Mouse (Mus musculus) neural tube, embryonic 14.5 days (tissue): ENCODE measurements at regions not wholly inside any gene's neighbourhood (a gene's known extent, or its start where the extent isn't known, plus 50 kb on each side); places are given as distances from the start of the nearest gene placed in this dataset.

ENCODE experiments used
- ATAC-seq: fragments of 200-750 bp; cut with Nextera tagmentation; 2 replicates; pipeline ENCODE4 v1.8.0; 2017; ENCODE audit warnings: low read depth, mild to moderate bottlenecking, moderate TSS enrichment, moderate library complexity
- H3K27ac ChIP-seq: fragments of 300-500 bp; sonication (generic); 2 replicates; pipeline ENCODE4 v1.5.1; 2014; ENCODE audit warnings: low read depth, mild to moderate bottlenecking, control low read depth, low read length, moderate library complexity, mixed read lengths
- H3K27me3 ChIP-seq: fragments of 300-500 bp; sonication (generic); 2 replicates; pipeline ENCODE4 v1.6.1; 2014; ENCODE audit warnings: low read length; ENCODE audit not compliant: control insufficient read depth, insufficient read depth
- H3K36me3 ChIP-seq: fragments of 300-500 bp; sonication (generic); 2 replicates; pipeline ENCODE4 v1.6.1; 2014; ENCODE audit warnings: low read length, mixed read lengths; ENCODE audit not compliant: control insufficient read depth, insufficient read depth
- H3K4me1 ChIP-seq: fragments of 300-500 bp; sonication (generic); 2 replicates; pipeline ENCODE4 v1.6.1; 2014; ENCODE audit warnings: low read length; ENCODE audit not compliant: control insufficient read depth, insufficient read depth
- H3K4me2 ChIP-seq: fragments of 300-500 bp; sonication (generic); 2 replicates; pipeline ENCODE4 v1.6.1; 2014; ENCODE audit warnings: mild to moderate bottlenecking, low read depth, low read length, control low read depth
- H3K4me3 ChIP-seq: fragments of 300-500 bp; sonication (generic); 2 replicates; pipeline ENCODE4 v1.5.1; 2014; ENCODE audit warnings: low read depth, low read length, control low read depth, mixed read lengths
- H3K9ac ChIP-seq: fragments of 300-500 bp; sonication (generic); replicated peaks from 2 replicates; pipeline ENCODE4 v1.6.1; 2014; ENCODE audit warnings: low read depth, mild to moderate bottlenecking, control low read depth, low read length, mixed read lengths
- H3K9me3 ChIP-seq: fragments of 300-500 bp; sonication (generic); 2 replicates; pipeline ENCODE4 v1.6.1; 2016; ENCODE audit warnings: low read length; ENCODE audit not compliant: control insufficient read depth
- WGBS: fragments of 180-500 bp; shearing (Covaris S2); extraction: QIAGEN DNeasy Blood & Tissue Kit; methylation state at CpG from one replicate; pipeline ENCODE4 v1.1.7; 2014; 5-methylcytosine and 5-hydroxymethylcytosine counted together

GRCm38 (mm10) chr14:54156536-54156935 lies 97.4 kb downstream of the Dad1 start:
- H3K27ac ChIP-seq, result no peak overlapping the region
- ATAC-seq, result no peak
- 95% methylated on average over 6 of the region's 6 CpGs for WGBS

GRCm38 (mm10) chr14:54152485-54153235 lies 101.2 kb downstream of the Dad1 start:
- 53% methylated on average over 6 of the region's 6 CpGs for WGBS
- H3K4me1 ChIP-seq, result no peaks in the 10 kb centered on the region
- H3K4me2 ChIP-seq, result no peak overlapping the region
- no peak overlapping the region for H3K27ac ChIP-seq
- H3K27me3 ChIP-seq, result no peaks in the 10 kb centered on the region
- H3K9me3 ChIP-seq, result no peaks in the 10 kb centered on the region
- H3K4me3 ChIP-seq, result no peak overlapping the region
- H3K36me3 ChIP-seq, result no peaks in the 10 kb centered on the region
- no peak overlapping the region for H3K9ac ChIP-seq
- ATAC-seq, result no peak; the same call in 1 of the 2 replicates

More at GRCm38 (mm10) chr14:54156536-54156935, 97.4 kb downstream of the Dad1 start:
- no peak overlapping the region for H3K4me3 ChIP-seq
- no peak overlapping the region for H3K4me2 ChIP-seq
- no peaks in the 10 kb centered on the region for H3K4me1 ChIP-seq
- H3K9ac ChIP-seq, result no peak overlapping the region
- H3K36me3 ChIP-seq, result no peaks in the 10 kb centered on the region
- no peaks in the 10 kb centered on the region for H3K9me3 ChIP-seq
- no peaks in the 10 kb centered on the region for H3K27me3 ChIP-seq

GRCm38 (mm10) chr14:54151921-54152320 lies 102.0 kb downstream of the Dad1 start:
- Histone ChIP-seq H3K36me3 (no peaks in the 10 kb centered on the region), H3K4me1 (no peaks in the 10 kb centered on the region), H3K4me3 (no peak overlapping the region), H3K4me2 (no peak overlapping the region), H3K27me3 (no peaks in the 10 kb centered on the region), H3K27ac (no peak overlapping the region), H3K9ac (no peak overlapping the region), H3K9me3 (no peaks in the 10 kb centered on the region)
- no peak for ATAC-seq
- 94% methylated on average over 2 of the region's 2 CpGs for WGBS

DNA sequence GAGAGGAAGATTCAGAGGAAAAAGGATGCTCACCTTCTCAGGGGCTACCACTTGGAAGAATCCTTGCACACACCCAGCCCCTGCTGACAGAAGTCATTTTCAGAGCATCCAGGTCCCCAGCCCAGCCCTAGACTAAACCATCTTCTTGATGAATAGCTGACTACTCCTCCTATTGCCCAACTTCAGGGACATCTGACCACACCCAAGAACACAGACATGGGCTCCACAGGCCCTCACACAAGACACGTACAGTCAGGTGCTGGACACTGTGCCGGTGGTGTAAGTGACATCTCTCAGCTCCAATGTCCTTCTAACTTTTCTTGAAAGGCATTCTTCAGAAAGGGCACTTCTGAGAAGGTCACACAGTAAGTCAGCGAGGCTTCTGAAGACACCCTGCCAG lies 102.6 kb downstream of the Dad1 start:
- Histone ChIP-seq H3K27me3 (no peaks in the 10 kb centered on the region), H3K27ac (no peak overlapping the region), H3K9ac (no peak overlapping the region), H3K4me3 (no peak overlapping the region), H3K9me3 (no peaks in the 10 kb centered on the region), H3K4me1 (no peaks in the 10 kb centered on the region; the same call in 1 of the 2 replicates), H3K36me3 (no peaks in the 10 kb centered on the region), H3K4me2 (no peak overlapping the region)
- 88% methylated on average over 3 of the region's 3 CpGs for WGBS
- ATAC-seq, result no peak

GRCm38 (mm10) chr14:54150221-54150620 lies 103.7 kb downstream of the Dad1 start:
- Histone ChIP-seq H3K27me3 (no peaks in the 10 kb centered on the region), H3K9ac (no peak overlapping the region), H3K4me1 (peaks cover 8% of the 10 kb centered on the region; the same call in 1 of the 2 replicates), H3K36me3 (no peaks in the 10 kb centered on the region), H3K27ac (no peak overlapping the region), H3K9me3 (no peaks in the 10 kb centered on the region), H3K4me3 (no peak overlapping the region), H3K4me2 (no peak overlapping the region)
- 95% methylated on average over 5 of the region's 5 CpGs for WGBS
- no peak for ATAC-seq

DNA sequence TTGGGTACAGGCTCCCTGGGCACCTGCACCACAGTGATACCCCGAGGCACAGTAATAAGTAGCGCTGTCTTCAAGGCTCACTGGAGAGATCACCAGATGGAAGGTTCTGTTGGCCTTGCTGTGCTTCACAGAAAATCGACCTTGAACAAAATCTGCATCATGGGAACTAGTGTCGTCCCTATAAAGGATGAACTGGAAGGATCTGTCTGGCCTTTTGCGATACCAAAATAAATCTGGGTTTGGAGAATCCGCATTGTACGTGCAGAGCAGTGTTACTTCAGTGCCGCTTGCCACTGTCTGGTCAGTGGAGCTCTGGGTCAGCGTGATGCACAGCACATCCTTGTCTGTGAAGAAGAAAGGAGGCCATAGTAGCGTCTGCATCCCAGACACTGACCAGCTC lies 105.3 kb downstream of the Dad1 start:
- Histone ChIP-seq H3K9me3 (no peaks in the 10 kb centered on the region), H3K4me1 (peaks cover 8% of the 10 kb centered on the region; the same call in 1 of the 2 replicates), H3K9ac (no peak overlapping the region), H3K4me3 (no peak overlapping the region), H3K27ac (no peak overlapping the region), H3K36me3 (no peaks in the 10 kb centered on the region), H3K4me2 (no peak overlapping the region), H3K27me3 (no peaks in the 10 kb centered on the region)
- no peak for ATAC-seq
- WGBS, result 89% methylated on average over 10 of the region's 10 CpGs

- no peaks in the 10 kb centered on the region for H3K27me3 ChIP-seq
- no peak overlapping the region for H3K4me3 ChIP-seq
- H3K4me1 ChIP-seq, result peaks cover 8% of the 10 kb centered on the region; the same call in 1 of the 2 replicates
- 92% methylated on average over 4 of the region's 4 CpGs for WGBS
- no peak for ATAC-seq
- no peak overlapping the region for H3K27ac ChIP-seq
- H3K36me3 ChIP-seq, result no peaks in the 10 kb centered on the region
- H3K9me3 ChIP-seq, result no peaks in the 10 kb centered on the region
- H3K9ac ChIP-seq, result no peak overlapping the region
- no peak overlapping the region for H3K4me2 ChIP-seq
Measured at GRCm38 (mm10) chr14:54148121-54148520, 105.8 kb downstream of the Dad1 start.

- Histone ChIP-seq H3K4me1 (peaks cover 8% of the 10 kb centered on the region; the same call in 1 of the 2 replicates), H3K9me3 (no peaks in the 10 kb centered on the region), H3K27me3 (no peaks in the 10 kb centered on the region), H3K36me3 (no peaks in the 10 kb centered on the region), H3K27ac (no peak overlapping the region), H3K4me3 (no peak overlapping the region), H3K9ac (no peak overlapping the region), H3K4me2 (no peak overlapping the region)
- 86% methylated on average over 6 of the region's 7 CpGs for WGBS
- ATAC-seq, result no peak
Measured at GRCm38 (mm10) chr14:54147546-54147945, 106.4 kb downstream of the Dad1 start.
